In genomic region chr5:111519500-111520041, GRCm38 (mm10) we compare ENCODE assay signal across 9 mouse cellular contexts.
DNase-seq lines count a peak whose midpoint lies in the region; ATAC-seq and TF ChIP-seq lines count a peak whose summit lies in the region.
"Had no signal": no experiment of that assay in that cellular context is flagged by ENCODE, and none has a peak within 500 bp of the region (broad histone marks: within the 10 kb centered on the region; RNA-seq: fewer than 3 reads in every experiment).

No protein-coding gene starts in this region.

- intact Hi-C loops in left cerebral cortex, adult 2 months (cut with DNase I), result no loop called here

- no peak overlapping the region for H3K4me3 ChIP-seq in liver, embryonic 13.5 days (replicated peaks)
- no peak overlapping the region for H3K4me3 ChIP-seq in left cerebral cortex, adult 2 months

- no peak for TF ChIP-seq CTCF in left cerebral cortex, adult 2 months (IDR thresholded peaks at IDR 0.05)

- H3K4me1 ChIP-seq in liver, embryonic 13.5 days (replicated peaks), result peaks cover 33% of the 10 kb centered on the region

- H3K9ac ChIP-seq in liver, embryonic 13.5 days, result 0 out of 2 replicates have a peak overlapping the region, but pooled peaks have one; percentile 8

- no peak overlapping the region; the same call in 1 of the 2 replicates for H3K27ac ChIP-seq in liver, embryonic 13.5 days
- no peak overlapping the region for H3K27ac ChIP-seq in left cerebral cortex, adult 2 months

- peak; percentile 55; the same call in 1 of the 2 replicates for ATAC-seq in frontal cortex, adult (ENCODE audit: low TSS enrichment)
- ATAC-seq in liver, embryonic 13.5 days (ENCODE audit: low read depth), result peak; percentile 94

- H3K27me3 ChIP-seq in liver, embryonic 13.5 days, result no peaks in the 10 kb centered on the region

- no peaks in the 10 kb centered on the region for H3K36me3 ChIP-seq in liver, embryonic 13.5 days

- H3K9me3 ChIP-seq in liver, embryonic 13.5 days (replicated peaks), result no peaks in the 10 kb centered on the region

- WGBS in liver, embryonic 13.5 days (ENCODE audit: insufficient replicate concordance), result 11% methylated on average over 7 of the region's 7 CpGs

- DNase-seq in frontal cortex, postnatal 36 days (ENCODE audit: low spot score in 2 of 2), result no peak
- DNase-seq in right cerebral cortex, postnatal 10 days (ENCODE audit: low spot score in 2 of 2), result peak; percentile 57 to 64
- no peak for DNase-seq in right cerebral cortex, postnatal 4 days
- DNase-seq in liver, embryonic 13.5 days, result peak; percentile 47
- DNase-seq in spleen, postnatal 36 days (ENCODE audit: low spot score in 2 of 2), result peak; percentile 69
- DNase-seq in ovary, postnatal 10 days (ENCODE audit: low spot score), result no peak
- no peak for DNase-seq in left cerebral cortex, adult 2 months (ENCODE audit: extremely low spot score in 1 of 2, low spot score in 2 of 2)
- DNase-seq: gastrocnemius, postnatal 36 days had no signal

- H3K4me2 ChIP-seq in liver, embryonic 13.5 days, result peak overlapping the region; percentile 41

Comparison
In these comparisons a context has a peak if more than half of its experiments do, and no peak if none do; other contexts are left out.
1. DNase-seq: peak in right cerebral cortex, postnatal 10 days (2 of 2), liver, embryonic 13.5 days (single experiment) and spleen, postnatal 36 days (2 of 2); none in frontal cortex, postnatal 36 days (0 of 2), right cerebral cortex, postnatal 4 days (single experiment), ovary, postnatal 10 days (single experiment) and left cerebral cortex, adult 2 months (0 of 2).